ENCODE assay signal across 8 mouse cellular contexts in the genomic region with DNA sequence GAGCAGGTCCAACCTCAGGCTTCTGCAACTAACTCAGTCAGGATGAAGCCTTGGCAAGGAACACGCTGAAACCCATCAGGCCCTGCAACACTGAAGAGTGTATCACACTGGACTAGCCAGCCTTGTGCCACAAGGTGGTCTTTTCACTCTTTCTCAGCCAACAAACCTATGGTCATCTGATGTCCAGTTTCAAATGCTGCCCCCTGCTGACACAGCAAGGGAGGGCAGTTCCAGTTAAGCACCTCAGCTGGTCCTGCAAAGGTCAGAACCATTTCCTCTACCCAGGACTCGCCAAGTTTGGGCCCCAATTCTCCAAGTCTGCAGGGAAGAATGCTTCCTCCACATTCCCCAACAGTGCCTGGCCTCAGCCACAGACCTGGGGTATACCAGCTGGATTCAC. TPM values are rescaled to one million over a fixed set of nuclear protein-coding genes. Genes with fewer than 3 reads are reported as not detected.
DNase-seq lines count a peak whose midpoint lies in the region; ATAC-seq lines count a peak whose summit lies in the region.

No protein-coding gene starts in this region.

- peak overlapping the region; percentile 98 for H3K9ac ChIP-seq in limb, embryonic 13.5 days
- peak overlapping the region; percentile 92; the same call in 1 of the 2 replicates for H3K9ac ChIP-seq in midbrain, embryonic 15.5 days

- peak overlapping the region; percentile 78 for H3K4me3 ChIP-seq in hindbrain, embryonic 10.5 days
- H3K4me3 ChIP-seq in limb, embryonic 13.5 days: peak overlapping the region; percentile 92
- peak overlapping the region; percentile 79 for H3K4me3 ChIP-seq in midbrain, embryonic 15.5 days

- H3K27ac ChIP-seq in hindbrain, embryonic 10.5 days: peak overlapping the region; percentile 98; the same call in 1 of the 2 replicates
- H3K27ac ChIP-seq in limb, embryonic 13.5 days: no peak overlapping the region
- H3K27ac ChIP-seq in midbrain, embryonic 15.5 days: no peak overlapping the region

- no peaks in the 10 kb centered on the region for H3K27me3 ChIP-seq in hindbrain, embryonic 10.5 days (ENCODE audit: insufficient read depth, poor library complexity, severe bottlenecking)
- no peaks in the 10 kb centered on the region for H3K27me3 ChIP-seq in limb, embryonic 13.5 days
- no peaks in the 10 kb centered on the region for H3K27me3 ChIP-seq in midbrain, embryonic 15.5 days (replicated peaks)

- H3K4me1 ChIP-seq in hindbrain, embryonic 10.5 days (replicated peaks): peaks cover 42% of the 10 kb centered on the region
- H3K4me1 ChIP-seq in limb, embryonic 13.5 days: peaks cover 32% of the 10 kb centered on the region
- peaks cover 36% of the 10 kb centered on the region for H3K4me1 ChIP-seq in midbrain, embryonic 15.5 days

- H3K9me3 ChIP-seq in hindbrain, embryonic 10.5 days: no peaks in the 10 kb centered on the region
- no peaks in the 10 kb centered on the region for H3K9me3 ChIP-seq in limb, embryonic 13.5 days
- no peaks in the 10 kb centered on the region for H3K9me3 ChIP-seq in midbrain, embryonic 15.5 days

- peak; percentile 50 for DNase-seq in urinary bladder, postnatal 25 days (ENCODE audit: low spot score)
- no peak for DNase-seq in urinary bladder, postnatal 10 days (ENCODE audit: low spot score)
- DNase-seq in embryo, embryonic 10 days (ENCODE audit: low spot score): peak; percentile 85
- peak; percentile 65 for DNase-seq in hindbrain, embryonic 10.5 days (ENCODE audit: low spot score)
- DNase-seq in gastrocnemius, postnatal 36 days: no peak

- intact Hi-C loops in gastrocnemius, postnatal 36 days (cut with DNase I): no loop called here

- peaks cover 55% of the 10 kb centered on the region for H3K36me3 ChIP-seq in hindbrain, embryonic 10.5 days
- H3K36me3 ChIP-seq in limb, embryonic 13.5 days: peaks cover 47% of the 10 kb centered on the region
- H3K36me3 ChIP-seq in midbrain, embryonic 15.5 days (replicated peaks): peaks cover 34% of the 10 kb centered on the region

- ATAC-seq in limb, embryonic 13.5 days (ENCODE audit: low FRiP score, low read depth): no peak
- ATAC-seq in midbrain, embryonic 15.5 days (replicated peaks): no peak
- ATAC-seq in CD4-positive, CD25-positive, alpha-beta regulatory T cell, adult 4 months: no peak

- WGBS in hindbrain, embryonic 10.5 days: 43% methylated on average over 2 of the region's 2 CpGs
- 44% methylated on average over 2 of the region's 2 CpGs for WGBS in limb, embryonic 13.5 days
- 37% methylated on average over 2 of the region's 2 CpGs for WGBS in midbrain, embryonic 15.5 days

- peak overlapping the region; percentile 86 for H3K4me2 ChIP-seq in limb, embryonic 13.5 days (replicated peaks)
- H3K4me2 ChIP-seq in midbrain, embryonic 15.5 days: peak overlapping the region; percentile 74

RNA-seq across cellular contexts. Expression of a gene that starts 8.5 kb away (rescaled TPM):
- polyA plus RNA-seq in hindbrain, embryonic 10.5 days (2016; fragmentation: Nextera tagmentation; extraction: Ambion mirVana): 106 and 127 TPM in 2 replicates
- polyA plus RNA-seq in limb, embryonic 13.5 days (2015; fragmentation: Nextera tagmentation; extraction: Ambion mirVana): 57.3 and 60.4 TPM in 2 replicates
- polyA plus RNA-seq in midbrain, embryonic 15.5 days (2015; fragmentation: Nextera tagmentation; extraction: Ambion mirVana): 92.2 and 97.3 TPM in 2 replicates
- 10 to 100 TPM; 25.5 to 30.0 TPM for polyA plus RNA-seq in CD4-positive, CD25-positive, alpha-beta regulatory T cell, adult 4 months (2017; shearing (Covaris generic))
- 10 to 100 TPM; 21.7 to 27.2 TPM for total RNA-seq in gastrocnemius, postnatal 36 days (2021)

RNA-seq across cellular contexts. Expression of a gene that starts 16.1 kb away (rescaled TPM):
- 0.07 and 0.15 TPM in 2 replicates for polyA plus RNA-seq in hindbrain, embryonic 10.5 days (2016; fragmentation: Nextera tagmentation; extraction: Ambion mirVana)
- polyA plus RNA-seq in limb, embryonic 13.5 days (2015; fragmentation: Nextera tagmentation; extraction: Ambion mirVana): 0.05 TPM in 2 replicates
- 0.15 and 0.30 TPM in 2 replicates for polyA plus RNA-seq in midbrain, embryonic 15.5 days (2015; fragmentation: Nextera tagmentation; extraction: Ambion mirVana)
- not detected for polyA plus RNA-seq in CD4-positive, CD25-positive, alpha-beta regulatory T cell, adult 4 months (2017; shearing (Covaris generic))
- total RNA-seq in gastrocnemius, postnatal 36 days (2021): not detected

Comparison
In these comparisons a context has a peak if more than half of its experiments do, and no peak if none do; other contexts are left out.
1. DNase-seq: peak in urinary bladder, postnatal 25 days (single experiment), embryo, embryonic 10 days (single experiment) and hindbrain, embryonic 10.5 days (single experiment); none in urinary bladder, postnatal 10 days (single experiment) and gastrocnemius, postnatal 36 days (0 of 2).
2. Peak in every context shown above with its lines, with median percentiles within 50 percentile points of each other: H3K4me3 ChIP-seq.